Mouse (Mus musculus) G1E (cell line): Measurements from ENCODE around the gene Gm28051. TPM values are rescaled to one million over a fixed set of nuclear protein-coding genes. Genes with fewer than 3 reads are reported as not detected.

Source experiments
- ATAC-seq: 2 replicates; pipeline ENCODE4 v1.8.0; 2016; ENCODE audit warnings: mild to moderate bottlenecking; ENCODE audit not compliant: insufficient number of reproducible peaks, poor library complexity, low FRiP score, severe bottlenecking; ENCODE audit errors: extremely low read depth
- DNase-seq: peaks from one replicate; pipeline ENCODE4 v3.0.0; 2012; ENCODE audit warnings: low spot score
- H3K27me3 ChIP-seq: 2 replicates; pipeline ENCODE4 v1.6.1; 2012; ENCODE audit warnings: mild to moderate bottlenecking, low read length, inconsistent platforms; ENCODE audit not compliant: insufficient read depth
- H3K36me3 ChIP-seq: replicated peaks from 2 replicates; pipeline ENCODE3; 2012; ENCODE audit warnings: mild to moderate bottlenecking, inconsistent platforms
- H3K4me1 ChIP-seq: 2 replicates; pipeline ENCODE4 v1.6.1; 2012; ENCODE audit warnings: low read depth, low read length, inconsistent platforms, mixed read lengths; ENCODE audit not compliant: insufficient read depth
- H3K4me3 ChIP-seq: 2 replicates; pipeline ENCODE4 v1.5.1; 2012; ENCODE audit warnings: low read depth, mild to moderate bottlenecking, inconsistent platforms, low read length, moderate library complexity, mixed read lengths
- H3K9me3 ChIP-seq: replicated peaks from 2 replicates; pipeline ENCODE4 v1.6.1; 2012; ENCODE audit warnings: inconsistent platforms
- CTCF ChIP-seq: IDR thresholded peaks from 2 replicates; pipeline ENCODE4 v1.5.1; 2012; ENCODE audit warnings: low read depth, low read length, inconsistent platforms, mixed read lengths
- GATA1 ChIP-seq: IDR thresholded peaks from 2 replicates; pipeline ENCODE4 v1.6.1; 2012; ENCODE audit warnings: borderline replicate concordance, low read length, inconsistent platforms, mixed read lengths
- GATA2 ChIP-seq: IDR thresholded peaks from 2 replicates; pipeline ENCODE4 v1.6.1; 2012; ENCODE audit warnings: low read depth, low read length, inconsistent platforms, borderline replicate concordance
- POLR2AphosphoS5 ChIP-seq: IDR thresholded peaks from 2 replicates; pipeline ENCODE4 v1.6.1; 2012; ENCODE audit warnings: low read depth, low read length, inconsistent platforms; ENCODE audit not compliant: insufficient replicate concordance
- TAL1 ChIP-seq: conservative IDR thresholded peaks from 2 replicates; pipeline ENCODE4 v1.6.1; 2012; ENCODE audit warnings: low read depth, low read length, inconsistent platforms, mixed read lengths
- polyA plus RNA-seq: library from polyadenylated mRNA; stranded (reverse); fragments of >175 nt; gene quantifications from 2 replicates; pipeline ENCODE4 v1.2.3, GENCODE M21; 2012
- total RNA-seq, 2 experiments: library from RNA; stranded (forward) in 1 of 2; stranded (reverse) in 1 of 2; fragments of 200-1000 nt in 1 of 2; fragments of >200 nt in 1 of 2; fragmentation: Nextera tagmentation in 1 of 2; gene quantifications; 2 replicates each; pipeline ENCODE4 v1.2.3; 2014 to 2017

Gm28051 gene
- total and polyA plus RNA-seq, 3 experiments = 6.0 TPM; not detected in 2

DNA sequence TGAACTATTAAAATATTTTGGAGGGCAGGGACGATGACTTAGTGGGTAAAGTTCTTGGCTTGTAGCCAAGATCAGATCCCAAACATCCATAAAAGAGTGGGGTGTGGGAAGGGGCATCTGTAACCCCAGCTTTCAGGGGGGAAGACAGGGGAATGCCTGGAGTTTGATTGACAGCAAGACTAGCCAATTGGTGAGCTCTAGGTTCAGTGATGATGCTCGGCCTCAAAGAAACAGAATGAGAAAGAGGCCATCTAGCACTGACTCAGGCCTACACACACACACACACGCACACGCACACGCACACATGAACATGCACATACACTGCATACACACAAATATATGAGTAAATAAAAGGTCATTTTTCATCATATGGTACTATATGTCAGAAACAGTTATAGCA, 47.7 kb downstream of the Gm28051 start:
- Histone ChIP-seq H3K9me3 (peaks cover 3% of the 10 kb centered on the region), H3K27me3 (peaks cover 54% of the 10 kb centered on the region), H3K36me3 (no peaks in the 10 kb centered on the region), H3K4me1 (peaks cover 23% of the 10 kb centered on the region), H3K4me3 (no peak overlapping the region)
- TF ChIP-seq GATA2 (no peak), GATA1 (no peak), CTCF (no peak), POLR2AphosphoS5 (no peak), TAL1 (no peak)
- DNase-seq (no peak), ATAC-seq (no peak)

DNA sequence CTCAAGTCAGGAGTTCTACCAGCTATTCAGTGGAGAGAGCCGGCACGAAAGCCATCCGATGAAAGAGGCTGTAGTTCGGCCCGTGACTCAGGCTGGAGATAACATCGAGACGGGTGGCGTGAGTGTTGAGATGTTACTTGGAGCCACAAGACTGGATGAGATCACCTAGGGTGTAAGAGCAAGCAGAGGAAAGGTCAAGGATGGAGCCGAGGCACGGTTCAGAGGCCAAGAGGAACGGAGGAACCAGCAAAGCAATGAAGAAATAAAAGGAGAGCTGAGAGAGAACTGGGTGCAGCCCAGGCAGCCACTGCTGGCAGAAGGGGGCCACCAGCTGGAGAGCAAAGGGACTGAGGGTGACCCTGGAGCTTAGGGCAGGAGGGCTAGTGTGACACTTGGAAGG, 49.3 kb downstream of the Gm28051 start:
- H3K4me3 ChIP-seq = no peak overlapping the region
- no peak for ATAC-seq
- H3K36me3 ChIP-seq = no peaks in the 10 kb centered on the region
- H3K9me3 ChIP-seq = no peaks in the 10 kb centered on the region
- H3K4me1 ChIP-seq = peaks cover 32% of the 10 kb centered on the region
- DNase-seq = no peak
- H3K27me3 ChIP-seq = peaks cover 52% of the 10 kb centered on the region
- TF ChIP-seq CTCF (no peak), GATA1 (no peak), TAL1 (no peak), GATA2 (no peak), POLR2AphosphoS5 (no peak)

DNA sequence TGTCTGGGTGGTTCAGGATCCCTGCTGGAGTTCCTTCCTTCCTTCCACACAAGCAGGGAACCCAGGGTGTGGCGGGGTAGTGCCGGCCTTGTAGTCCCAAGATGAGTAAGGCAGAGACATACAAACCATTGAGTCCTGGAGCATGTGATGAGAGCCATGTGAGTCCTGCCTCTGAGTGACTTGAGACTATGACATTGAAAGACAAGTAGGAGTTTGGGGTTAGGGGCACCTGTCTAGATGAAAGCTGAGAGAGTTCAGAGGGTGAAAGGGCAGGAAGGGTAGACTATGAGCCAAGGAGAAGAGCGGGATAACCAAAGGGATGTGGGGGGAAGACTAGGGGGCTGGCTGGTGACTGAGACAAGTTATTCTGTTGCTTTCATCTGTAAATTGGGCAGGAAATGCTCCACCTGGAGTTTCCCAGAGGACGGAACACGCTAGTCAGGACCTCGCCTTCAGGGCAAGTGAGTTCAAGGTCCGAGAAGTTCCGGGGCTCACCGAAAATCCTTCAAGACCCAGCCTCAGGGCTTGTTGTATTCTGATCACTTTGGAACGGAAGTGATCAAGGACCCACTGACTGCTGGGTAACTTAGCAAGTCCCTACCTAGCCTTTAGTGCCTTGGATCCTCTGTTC, 50.6 kb downstream of the Gm28051 start:
- H3K27me3 ChIP-seq = peaks cover 45% of the 10 kb centered on the region
- TF ChIP-seq GATA2 = no peak
- no peak overlapping the region for H3K4me3 ChIP-seq
- H3K36me3 ChIP-seq = no peaks in the 10 kb centered on the region
- no peak for ATAC-seq
- peaks cover 44% of the 10 kb centered on the region for H3K4me1 ChIP-seq
- no peak for DNase-seq
- H3K9me3 ChIP-seq = no peaks in the 10 kb centered on the region

DNA sequence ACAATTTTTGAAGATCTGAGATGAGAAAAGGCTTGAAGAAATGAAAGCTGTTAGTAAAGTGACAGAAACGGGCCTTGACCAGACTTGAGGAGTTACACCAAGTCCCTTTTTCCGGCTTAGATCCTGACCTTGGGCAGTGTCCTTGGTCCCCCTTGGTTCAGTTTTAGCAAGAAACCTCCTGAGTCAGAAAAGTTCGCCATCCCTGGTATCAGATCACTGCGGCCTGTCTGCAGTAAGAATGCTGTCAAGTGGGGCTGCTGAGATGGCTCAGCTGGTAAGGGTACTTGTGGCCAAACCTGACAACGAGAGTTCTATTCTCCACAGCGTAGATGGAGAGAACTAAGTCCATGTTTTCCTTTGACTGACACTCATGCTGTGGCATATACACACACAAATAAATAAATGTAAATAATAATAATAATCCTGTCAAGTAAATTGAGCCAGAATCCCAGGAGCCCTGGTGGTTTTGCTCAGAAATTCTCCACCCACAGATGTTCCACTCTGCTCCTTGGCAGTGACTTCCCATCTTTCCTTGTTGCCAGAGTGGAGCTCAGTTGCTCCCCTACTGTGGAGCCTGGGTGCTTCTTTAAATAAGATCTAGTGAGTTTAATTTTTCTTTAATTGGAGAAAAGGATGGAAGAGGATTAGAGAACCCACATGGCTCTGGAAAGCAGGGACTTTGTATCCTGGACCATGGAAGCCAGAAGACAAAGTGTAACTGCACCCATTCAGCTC, 51.5 kb downstream of the Gm28051 start:
- H3K36me3 ChIP-seq = no peaks in the 10 kb centered on the region
- ATAC-seq (no peak), DNase-seq (no peak)
- TF ChIP-seq CTCF = no peak
- TF ChIP-seq TAL1 = no peak
- no peak for TF ChIP-seq POLR2AphosphoS5
- TF ChIP-seq GATA2 = no peak
- TF ChIP-seq GATA1 = no peak
- H3K9me3 ChIP-seq = no peaks in the 10 kb centered on the region
- H3K4me3 ChIP-seq = no peak overlapping the region
- peaks cover 50% of the 10 kb centered on the region for H3K27me3 ChIP-seq
- H3K4me1 ChIP-seq = peaks cover 44% of the 10 kb centered on the region

DNA sequence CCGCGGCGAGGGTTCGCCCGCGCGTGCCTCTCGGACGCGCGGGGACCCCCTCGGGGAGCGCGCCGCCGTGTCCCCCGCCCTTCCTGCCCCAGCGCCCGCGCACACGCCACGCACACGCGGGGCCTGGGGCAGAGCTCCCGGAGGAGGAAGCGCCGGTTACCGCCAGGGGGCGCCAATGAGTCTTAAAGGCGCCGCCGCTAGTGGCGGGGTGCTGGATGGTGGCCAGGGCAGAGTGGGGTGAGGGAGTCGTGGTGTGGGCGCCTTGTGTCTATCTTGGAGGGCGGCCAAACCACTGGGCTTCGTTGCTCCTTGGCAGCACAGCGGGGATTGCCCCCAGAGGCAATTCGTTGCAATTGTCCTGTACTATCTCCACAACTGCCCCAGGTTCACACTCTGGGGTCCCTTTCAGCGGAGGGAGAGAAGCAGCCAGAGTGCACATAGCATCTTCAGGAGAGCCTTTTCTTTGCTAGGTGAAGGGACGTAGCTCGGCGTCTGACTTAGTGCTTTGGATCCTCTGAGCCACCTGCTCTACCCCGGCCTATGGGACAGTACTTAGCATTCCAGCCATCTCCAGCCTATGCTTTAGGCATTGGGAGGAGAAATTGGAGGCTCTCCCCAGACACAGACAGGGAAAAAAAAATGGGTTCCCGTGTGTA, 52.2 kb downstream of the Gm28051 start:
- TF ChIP-seq GATA1 (no peak), GATA2 (no peak), TAL1 (no peak), POLR2AphosphoS5 (no peak), CTCF (peak; percentile 94)
- Histone ChIP-seq H3K4me1 (peaks cover 44% of the 10 kb centered on the region), H3K27me3 (peaks cover 44% of the 10 kb centered on the region), H3K36me3 (no peaks in the 10 kb centered on the region), H3K9me3 (no peaks in the 10 kb centered on the region), H3K4me3 (peak overlapping the region; percentile 80)
- ATAC-seq (peak; percentile 57; the same call in 1 of the 2 replicates), DNase-seq (peak; percentile 79)

DNA sequence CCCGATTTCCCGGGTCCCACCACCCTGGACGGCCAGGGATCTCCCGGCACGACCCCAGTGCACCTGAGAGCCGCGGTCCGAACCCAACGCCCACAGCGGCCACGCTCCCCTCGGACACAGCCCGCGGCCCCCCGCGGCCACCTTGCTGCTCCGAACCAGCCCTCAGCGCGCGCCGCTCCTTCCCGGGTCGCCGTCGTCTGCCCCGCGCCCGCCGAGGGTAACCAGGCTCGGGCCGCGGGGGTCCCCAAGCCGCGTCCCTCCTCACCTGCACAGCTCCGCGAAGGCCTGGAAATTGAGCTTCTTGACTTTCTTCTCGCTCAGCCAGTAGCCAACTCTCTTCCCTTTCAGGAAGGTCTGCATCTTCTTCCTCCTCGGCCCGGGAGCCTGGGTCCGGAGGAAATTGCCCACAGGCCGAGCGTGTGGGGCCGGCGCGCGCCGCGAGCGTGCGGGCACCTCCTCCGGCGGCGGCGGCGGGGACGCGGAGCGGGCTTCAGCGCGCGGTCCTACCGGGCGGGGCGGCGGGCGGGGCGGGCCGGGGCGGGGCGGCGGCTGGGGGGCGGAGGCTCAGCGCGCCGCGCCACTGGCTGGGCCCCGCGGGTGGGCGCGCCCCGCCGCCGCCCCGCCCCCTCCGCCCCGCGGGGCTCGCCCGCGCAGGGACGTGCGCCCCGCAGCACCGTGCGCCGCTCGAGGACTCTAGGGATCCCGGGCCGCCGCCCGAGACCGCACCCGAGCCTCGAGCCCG, 52.9 kb downstream of the Gm28051 start, which contains the start of gene Itpk1:
Gene Itpk1, minus strand, starts transcription at position 474 of the 742 bp plus-strand sequence.
- ATAC-seq (peak; percentile 16; the same call in 1 of the 2 replicates), DNase-seq (peak; percentile 77)
- Histone ChIP-seq H3K4me1 (peaks cover 44% of the 10 kb centered on the region), H3K36me3 (no peaks in the 10 kb centered on the region), H3K27me3 (peaks cover 42% of the 10 kb centered on the region), H3K4me3 (peak within 1 kb of the TSS; percentile 80), H3K9me3 (no peaks in the 10 kb centered on the region)
- TF ChIP-seq GATA2 = no peak
